Mouse (Mus musculus) brain, embryonic 14.5 days (tissue): ENCODE results near the gene Lpar6. TPM values are rescaled to one million over a fixed set of nuclear protein-coding genes. Genes with fewer than 3 reads are reported as not detected.

Experiments
- DNase-seq: peaks from one replicate; pipeline ENCODE4 v3.0.0-alpha.2; 2011; ENCODE audit warnings: low read depth
- CTCF ChIP-seq: fragments of 200-500 bp; IDR thresholded peaks from 2 replicates; pipeline ENCODE4 v1.5.1; 2012; ENCODE audit warnings: inconsistent platforms, mild to moderate bottlenecking, moderate library complexity, borderline replicate concordance; ENCODE audit not compliant: insufficient read depth, insufficient read length; ENCODE audit errors: extremely low read depth
- POLR2A ChIP-seq: fragments of 200-500 bp; IDR thresholded peaks from 2 replicates; pipeline ENCODE4 v1.6.1; 2012; ENCODE audit warnings: mild to moderate bottlenecking, inconsistent platforms, borderline replicate concordance; ENCODE audit not compliant: poor library complexity, insufficient read depth, insufficient read length, severe bottlenecking; ENCODE audit errors: extremely low read depth
- polyA plus RNA-seq: library from polyadenylated mRNA; depleted of rRNA; stranded (reverse); fragments of >200 nt; gene quantifications from 2 replicates; pipeline ENCODE4 v1.2.3, GENCODE M21; 2012; rRNA removed

The Lpar6 gene
- polyA plus RNA-seq, 1 experiment = 3.6 TPM

- no peak for TF ChIP-seq POLR2A
- no peak for TF ChIP-seq CTCF
- DNase-seq = no peak
These were observed 20.5 kb downstream of the Lpar6 start for GRCm38 (mm10) chr14:73258181-73258580.

- TF ChIP-seq POLR2A (no peak), CTCF (no peak)
- no peak for DNase-seq
These were observed 24.5 kb downstream of the Lpar6 start for GRCm38 (mm10) chr14:73262210-73262609.

GRCm38 (mm10) chr14:73266166-73266565 lies 28.5 kb downstream of the Lpar6 start:
- TF ChIP-seq CTCF (peak; percentile 20; the same call in 1 of the 2 replicates), POLR2A (no peak)
- no peak for DNase-seq

- peak; percentile 66 for DNase-seq
- no peak for TF ChIP-seq CTCF
- TF ChIP-seq POLR2A = no peak
These were observed 34.1 kb downstream of the Lpar6 start for GRCm38 (mm10) chr14:73271807-73272206.

- DNase-seq = no peak
- TF ChIP-seq POLR2A (no peak), CTCF (no peak)
These were observed 41.4 kb downstream of the Lpar6 start for GRCm38 (mm10) chr14:73279096-73279495.

GRCm38 (mm10) chr14:73280996-73281395 lies 43.3 kb downstream of the Lpar6 start:
- TF ChIP-seq CTCF (peak; percentile 50; the same call in 1 of the 2 replicates), POLR2A (no peak)
- peak; percentile 69 for DNase-seq

GRCm38 (mm10) chr14:73289915-73290314 lies 52.2 kb downstream of the Lpar6 start:
- DNase-seq = no peak
- TF ChIP-seq POLR2A (no peak), CTCF (no peak)

- peak; percentile 22 for DNase-seq
- TF ChIP-seq POLR2A (no peak), CTCF (no peak)
These were observed 54.7 kb downstream of the Lpar6 start for GRCm38 (mm10) chr14:73292434-73292833.

Other genes starting within 250 kb of the Lpar6 start
- 0.14 and 0.41 TPM in 2 replicates for gene Cysltr2, start 188.8 kb upstream of the Lpar6 start, polyA plus RNA-seq
- gene Rcbtb2, start 114.9 kb upstream of the Lpar6 start, polyA plus RNA-seq = 58.8 and 69.3 TPM in 2 replicates
- 31.1 and 38.2 TPM in 2 replicates for gene Rb1, start 87.9 kb downstream of the Lpar6 start, polyA plus RNA-seq
- 371 and 377 TPM in 2 replicates for gene Itm2b, start 147.4 kb downstream of the Lpar6 start, polyA plus RNA-seq